Mouse (Mus musculus) stomach, postnatal 0 days (tissue): ENCODE results near the gene Mrtfa.

Source experiments
- CTCF ChIP-seq: IDR thresholded peaks from 2 replicates; pipeline ENCODE4 v1.5.1; 2016; ENCODE audit warnings: antibody characterized with exemption, low read depth, mild to moderate bottlenecking, moderate library complexity
- EP300 ChIP-seq: optimal IDR thresholded peaks from 2 replicates; pipeline ENCODE3; 2016; ENCODE audit warnings: antibody characterized with exemption

DNA sequence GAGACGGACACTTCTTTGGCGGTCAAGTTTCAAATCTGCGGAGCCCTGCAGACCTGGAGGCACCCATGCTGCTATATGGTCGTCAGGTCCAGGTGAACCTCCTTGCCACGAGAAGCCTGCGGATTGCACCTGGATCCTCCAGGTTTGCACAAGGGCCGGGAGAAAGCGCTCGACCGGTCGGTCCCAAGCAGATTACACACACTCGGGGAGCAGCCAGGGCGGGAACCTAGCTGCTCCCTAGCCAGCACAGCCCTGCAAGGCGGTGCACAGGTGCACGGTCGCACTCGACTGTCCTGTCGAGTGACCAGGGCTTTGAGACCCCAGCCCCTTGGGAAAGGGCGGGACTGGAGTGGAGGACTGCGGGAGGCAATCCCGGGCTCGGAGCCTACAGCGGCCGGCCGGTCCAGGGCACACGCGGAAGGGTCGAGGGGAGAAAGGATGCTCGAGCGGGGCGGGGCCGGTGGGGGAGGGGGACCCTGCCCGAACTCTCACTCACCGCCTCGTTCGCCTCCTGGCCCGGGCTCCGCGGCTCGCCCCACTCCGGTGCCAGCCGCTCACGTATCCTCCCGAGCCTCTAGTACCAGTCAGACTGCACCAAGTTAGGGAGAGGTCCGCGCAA lies 437 bp downstream of the Mrtfa start:
- no peak for TF ChIP-seq CTCF
- no peak for TF ChIP-seq EP300
